Mouse (Mus musculus) embryonic fibroblast, embryonic 13.5 days (primary cell): ENCODE results near the gene Astl. TPM values are rescaled to one million over a fixed set of nuclear protein-coding genes. Genes with fewer than 3 reads are reported as not detected.

ENCODE experiments used
- H3K27ac ChIP-seq: 2 replicates; pipeline ENCODE4 v1.5.1; 2012; ENCODE audit warnings: low read length, control low read depth, inconsistent platforms; ENCODE audit not compliant: insufficient read depth
- H3K4me1 ChIP-seq: 2 replicates; pipeline ENCODE4 v1.6.1; 2011; ENCODE audit warnings: low read length; ENCODE audit not compliant: control insufficient read depth, insufficient read depth
- H3K4me3 ChIP-seq: 2 replicates; pipeline ENCODE4 v1.5.1; 2011; ENCODE audit warnings: mild to moderate bottlenecking, control low read depth, low read length; ENCODE audit not compliant: insufficient read depth
- CTCF ChIP-seq: IDR thresholded peaks from 2 replicates; pipeline ENCODE4 v1.5.1; 2011; ENCODE audit warnings: mild to moderate bottlenecking, control low read depth, low read length, moderate library complexity, borderline replicate concordance; ENCODE audit not compliant: insufficient read depth
- POLR2A ChIP-seq: IDR thresholded peaks from 2 replicates; pipeline ENCODE4 v1.6.1; 2011; ENCODE audit warnings: low read depth, mild to moderate bottlenecking, control low read depth, low read length, moderate library complexity
- polyA plus RNA-seq: library from polyadenylated mRNA; stranded (reverse); fragments of >200 nt; gene quantifications from 2 replicates; pipeline ENCODE4 v1.2.4, GENCODE M21; 2011; ENCODE audit warnings: low read depth; ENCODE audit not compliant: missing spikeins, insufficient read length

Gene Astl
- polyA plus RNA-seq, 1 experiment: not detected

DNA sequence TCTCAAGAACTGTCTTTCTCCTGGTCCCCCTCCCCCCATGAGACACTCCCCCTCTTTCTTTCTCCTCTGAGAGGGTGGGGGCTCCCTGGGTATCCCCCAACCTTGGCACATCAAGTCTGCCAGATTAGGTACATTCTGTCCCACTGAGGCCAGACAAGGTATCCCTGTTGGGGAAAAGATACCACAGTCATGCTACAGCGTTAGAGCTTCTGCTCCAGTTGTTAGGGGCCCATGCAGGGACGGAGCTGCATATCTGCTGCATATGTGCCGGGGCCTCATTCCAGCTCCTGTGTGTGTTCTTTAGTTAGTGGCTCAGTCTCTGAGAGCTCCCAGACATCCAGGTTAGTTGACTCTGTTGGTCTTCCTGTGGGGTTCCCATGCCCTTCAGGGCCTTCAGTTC, 35.7 kb downstream of the Astl start:
- no peak overlapping the region for H3K4me3 ChIP-seq
- no peak overlapping the region for H3K27ac ChIP-seq
- H3K4me1 ChIP-seq: no peaks in the 10 kb centered on the region
- TF ChIP-seq POLR2A (no peak), CTCF (no peak)

GRCm38 (mm10) chr2:127375087-127375486, 36.6 kb downstream of the Astl start:
- H3K4me3 ChIP-seq: no peak overlapping the region
- TF ChIP-seq CTCF (no peak), POLR2A (no peak)
- no peaks in the 10 kb centered on the region for H3K4me1 ChIP-seq
- no peak overlapping the region for H3K27ac ChIP-seq

DNA sequence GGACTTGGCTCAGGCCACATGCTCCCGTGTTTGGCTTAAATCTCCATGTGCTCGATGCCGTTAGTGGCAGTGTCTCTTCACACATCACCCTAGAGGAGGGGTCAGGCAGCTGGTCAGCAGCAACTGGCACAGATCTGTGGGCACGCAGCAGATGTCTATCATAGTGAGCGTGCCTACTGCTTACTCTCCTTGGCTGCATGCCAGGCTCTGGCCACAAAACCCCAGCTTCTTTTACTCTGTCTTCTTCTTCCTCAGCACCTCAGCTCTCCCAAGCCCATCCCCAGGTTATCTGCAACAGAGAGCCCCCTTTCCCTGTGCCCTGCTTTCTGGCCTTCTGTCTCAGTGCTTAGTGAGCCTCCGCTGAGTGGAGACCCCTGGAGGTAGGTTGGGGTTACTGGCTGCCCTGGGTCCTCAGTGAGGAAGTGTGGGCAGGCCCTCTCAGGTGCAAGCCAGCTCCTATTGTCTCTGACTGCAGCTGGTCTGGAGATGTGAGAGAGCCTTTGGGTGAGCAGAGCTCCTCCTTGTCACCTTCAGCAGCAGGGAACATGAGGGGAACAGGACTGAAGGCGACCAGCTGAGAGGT, 37.4 kb downstream of the Astl start:
- Histone ChIP-seq H3K4me3 (no peak overlapping the region), H3K27ac (no peak overlapping the region), H3K4me1 (no peaks in the 10 kb centered on the region)
- TF ChIP-seq POLR2A: no peak
- no peak for TF ChIP-seq CTCF

DNA sequence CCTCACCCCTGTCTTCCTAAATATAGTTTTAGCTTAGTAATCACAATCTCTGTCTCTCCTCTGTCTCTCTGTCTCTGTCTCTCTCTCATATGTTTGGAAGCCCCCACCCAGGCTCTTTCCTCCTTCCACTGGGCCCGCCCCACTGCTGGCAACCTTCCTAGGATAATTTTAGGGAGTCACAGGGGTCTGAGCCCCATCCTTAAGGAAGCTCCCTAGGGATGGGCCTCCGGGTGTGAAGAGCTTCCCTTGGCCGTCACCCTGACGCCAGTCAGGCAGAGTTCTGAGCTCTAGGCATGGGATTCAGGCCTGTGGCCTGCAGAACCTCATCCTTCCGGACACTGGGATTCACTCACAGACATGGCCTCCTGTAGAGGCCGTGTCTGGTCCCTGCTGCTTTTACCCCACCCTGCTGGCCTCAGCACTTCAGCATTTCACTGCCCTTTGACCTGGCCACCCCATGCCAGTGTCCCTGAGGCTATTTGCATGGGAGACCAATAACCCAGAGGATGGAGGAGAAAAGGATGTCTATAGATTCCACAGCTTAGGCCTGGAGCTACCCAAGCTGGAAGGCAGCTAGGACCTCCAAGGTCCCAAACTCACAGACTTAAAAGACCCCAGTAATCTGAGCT, 38.1 kb downstream of the Astl start:
- H3K27ac ChIP-seq: no peak overlapping the region
- TF ChIP-seq POLR2A (no peak), CTCF (no peak)
- H3K4me1 ChIP-seq: no peaks in the 10 kb centered on the region
- H3K4me3 ChIP-seq: no peak overlapping the region

GRCm38 (mm10) chr2:127377942-127378610, 39.6 kb downstream of the Astl start:
- Histone ChIP-seq H3K27ac (no peak overlapping the region), H3K4me3 (no peak overlapping the region), H3K4me1 (no peaks in the 10 kb centered on the region)
- TF ChIP-seq CTCF (no peak), POLR2A (no peak)

- TF ChIP-seq CTCF: no peak
- TF ChIP-seq POLR2A: no peak
Observed at GRCm38 (mm10) chr2:127378611-127378990, 40.2 kb downstream of the Astl start.

GRCm38 (mm10) chr2:127379250-127379649, 40.8 kb downstream of the Astl start:
- TF ChIP-seq POLR2A: no peak
- TF ChIP-seq CTCF: no peak
- Histone ChIP-seq H3K27ac (no peak overlapping the region), H3K4me1 (no peaks in the 10 kb centered on the region), H3K4me3 (no peak overlapping the region)

More at GRCm38 (mm10) chr2:127378611-127378990, 40.2 kb downstream of the Astl start:
- H3K27ac ChIP-seq: no peak overlapping the region
- H3K4me1 ChIP-seq: no peaks in the 10 kb centered on the region
- H3K4me3 ChIP-seq: no peak overlapping the region

GRCm38 (mm10) chr2:127383881-127384280, 45.4 kb downstream of the Astl start:
- Histone ChIP-seq H3K4me1 (no peaks in the 10 kb centered on the region), H3K4me3 (no peak overlapping the region), H3K27ac (no peak overlapping the region)
- TF ChIP-seq POLR2A (no peak), CTCF (no peak)

- Histone ChIP-seq H3K4me1 (no peaks in the 10 kb centered on the region), H3K27ac (no peak overlapping the region), H3K4me3 (no peak overlapping the region)
- no peak for TF ChIP-seq POLR2A
Observed at GRCm38 (mm10) chr2:127387521-127387920, 49.1 kb downstream of the Astl start.

DNA sequence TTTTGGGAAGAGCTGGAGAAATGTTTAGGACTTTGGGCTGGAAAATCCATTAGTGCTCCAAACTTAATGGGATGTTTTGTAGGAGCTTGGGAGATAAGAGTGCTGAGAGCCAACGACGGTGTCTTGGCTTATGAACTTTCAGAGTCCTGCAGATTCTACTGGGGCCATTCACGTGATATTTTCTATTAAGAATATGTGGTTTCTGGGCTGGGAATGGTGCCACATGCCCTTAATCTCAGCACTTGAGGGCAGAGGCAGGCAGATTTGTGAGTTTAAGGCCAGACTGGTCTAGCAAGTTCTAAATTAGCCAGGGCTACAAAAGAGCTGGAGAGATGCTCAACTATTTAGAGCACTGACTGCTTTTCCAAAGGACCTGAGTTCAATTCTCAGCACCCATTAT, 51.9 kb downstream of the Astl start:
- H3K4me1 ChIP-seq: no peaks in the 10 kb centered on the region
- no peak overlapping the region for H3K27ac ChIP-seq
- no peak overlapping the region for H3K4me3 ChIP-seq
- TF ChIP-seq CTCF: no peak
- no peak for TF ChIP-seq POLR2A

GRCm38 (mm10) chr2:127390846-127391245, 52.4 kb downstream of the Astl start:
- Histone ChIP-seq H3K27ac (no peak overlapping the region), H3K4me1 (no peaks in the 10 kb centered on the region), H3K4me3 (no peak overlapping the region)
- no peak for TF ChIP-seq POLR2A
- TF ChIP-seq CTCF: no peak
